Mouse (Mus musculus) 416B (cell line): Measurements from ENCODE around the gene Mef2d.

Experiments
- DNase-seq: peaks from one replicate; pipeline ENCODE4 v3.0.0; 2011; ENCODE audit warnings: low read depth

The Mef2d gene

GRCm38 (mm10) chr3:88137821-88138220 is 4.4 kb upstream of the Mef2d start:
- peak; percentile 89 for DNase-seq

- DNase-seq, result peak; percentile 99
These were observed 3.6 kb upstream of the Mef2d start for GRCm38 (mm10) chr3:88138336-88139242.

GRCm38 (mm10) chr3:88139243-88140177 is 2.7 kb upstream of the Mef2d start:
- peak; percentile 50 for DNase-seq

- peak; percentile 58 for DNase-seq
These were observed 1.8 kb upstream of the Mef2d start for GRCm38 (mm10) chr3:88140178-88140902.

GRCm38 (mm10) chr3:88140903-88141430 is 1.2 kb upstream of the Mef2d start:
- DNase-seq, result peak; percentile 73

- DNase-seq, result no peak
These were observed 759 bp upstream of the Mef2d start for GRCm38 (mm10) chr3:88141439-88141786.

GRCm38 (mm10) chr3:88142546-88142915 is 359 bp downstream of the Mef2d start:
- no peak for DNase-seq

- DNase-seq, result peak; percentile 58
These were observed 972 bp downstream of the Mef2d start for GRCm38 (mm10) chr3:88142916-88143771.

GRCm38 (mm10) chr3:88143961-88144486 is 1.9 kb downstream of the Mef2d start:
- no peak for DNase-seq

GRCm38 (mm10) chr3:88144648-88145410 is 2.7 kb downstream of the Mef2d start:
- DNase-seq, result no peak

GRCm38 (mm10) chr3:88145411-88145782 is 3.2 kb downstream of the Mef2d start:
- no peak for DNase-seq

GRCm38 (mm10) chr3:88145952-88146351 is 3.8 kb downstream of the Mef2d start:
- DNase-seq, result peak; percentile 71

- no peak for DNase-seq
These were observed 4.4 kb downstream of the Mef2d start for GRCm38 (mm10) chr3:88146376-88147112.

GRCm38 (mm10) chr3:88147444-88147843 is 5.3 kb downstream of the Mef2d start:
- no peak for DNase-seq

GRCm38 (mm10) chr3:88147866-88148265 is 5.7 kb downstream of the Mef2d start:
- DNase-seq, result no peak

GRCm38 (mm10) chr3:88148354-88148753 is 6.2 kb downstream of the Mef2d start:
- no peak for DNase-seq

- DNase-seq, result peak; percentile 64
These were observed 6.8 kb downstream of the Mef2d start for GRCm38 (mm10) chr3:88148776-88149509.

- no peak for DNase-seq
These were observed 7.4 kb downstream of the Mef2d start for GRCm38 (mm10) chr3:88149510-88149974.
